Mouse (Mus musculus) heart, adult 11 months (tissue): ENCODE measurements around the gene Atf2.

Experiments
- DNase-seq: peaks from one replicate; pipeline ENCODE4 v3.0.0; 2022

Gene Atf2

GRCm38 (mm10) chr2:73774786-73775682, 117.4 kb downstream of the Atf2 start, which contains the start of gene Chn1:
TSS of gene Chn1 (minus strand) at chr2:73775346.
- DNase-seq = peak; percentile 96

- no peak for DNase-seq
Observed at GRCm38 (mm10) chr2:73772945-73773344, 119.5 kb downstream of the Atf2 start.

GRCm38 (mm10) chr2:73768669-73769068, 123.8 kb downstream of the Atf2 start:
- DNase-seq = no peak
